In the genomic region with DNA sequence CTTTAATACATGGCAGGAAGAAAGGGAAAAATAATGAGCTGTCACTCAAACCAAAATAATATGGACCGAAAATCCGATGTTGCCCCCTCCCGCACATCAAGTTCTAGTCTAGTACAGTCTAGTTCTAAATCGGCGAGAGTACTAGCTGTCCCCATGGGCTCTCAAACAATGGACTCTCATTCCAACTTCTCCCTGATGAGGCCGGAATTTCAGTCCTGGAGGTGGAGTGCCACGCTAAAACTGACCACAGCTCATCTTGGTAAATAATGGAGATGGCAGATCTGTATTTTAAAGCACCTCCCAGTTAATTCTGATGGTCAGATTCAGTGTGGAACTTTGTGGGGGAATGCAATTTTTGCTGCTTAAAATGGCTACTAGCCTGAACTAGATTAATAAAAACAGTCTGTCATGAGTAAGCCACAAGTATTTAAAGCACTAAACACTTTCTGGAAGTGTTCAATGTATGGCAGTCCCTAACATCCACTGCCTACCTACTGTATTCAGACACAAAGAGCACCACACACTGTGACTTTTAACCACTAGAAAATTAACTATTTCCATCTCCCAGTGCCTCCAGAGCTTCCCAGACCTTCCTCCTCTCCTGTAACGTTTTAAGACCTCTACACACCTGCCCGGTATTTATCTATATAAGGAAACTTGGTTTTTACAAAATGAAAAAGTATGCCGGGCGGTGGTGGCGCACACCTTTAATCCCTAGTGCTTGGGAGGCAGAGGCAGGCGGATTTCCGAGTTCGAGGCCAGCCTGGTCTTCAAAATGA, we compare ENCODE assay signal across 9 mouse cellular contexts. TPM values are rescaled to one million over a fixed set of nuclear protein-coding genes. Genes with fewer than 3 reads are reported as not detected.
DNase-seq lines count a peak whose midpoint lies in the region; ATAC-seq and TF ChIP-seq lines count a peak whose summit lies in the region.
"Had no signal": no experiment of that assay in that cellular context is flagged by ENCODE, and none has a peak within 500 bp of the region (broad histone marks: within the 10 kb centered on the region; RNA-seq: fewer than 3 reads in every experiment).

No protein-coding gene starts in this region.

- H3K9me3 ChIP-seq in heart, embryonic 16.5 days (replicated peaks; ENCODE audit: control insufficient read depth, low read length) = no peaks in the 10 kb centered on the region
- H3K9me3 ChIP-seq in liver, embryonic 11.5 days (ENCODE audit: control insufficient read depth, low read length) = no peaks in the 10 kb centered on the region

- no peak for TF ChIP-seq POLR2A in kidney, adult 2 months (IDR thresholded peaks at IDR 0.05; ENCODE audit: low read depth, low read length)
- no peak for TF ChIP-seq POLR2A in bone marrow, adult 2 months (IDR thresholded peaks at IDR 0.05; ENCODE audit: borderline replicate concordance, control insufficient read depth, low read depth, low read length)
- TF ChIP-seq POLR2A in small intestine, adult 2 months (IDR thresholded peaks at IDR 0.05; ENCODE audit: low read depth, low read length) = no peak

- no peaks in the 10 kb centered on the region for H3K36me3 ChIP-seq in kidney, adult 2 months (ENCODE audit: control insufficient read depth, insufficient read depth, low read length)
- no peaks in the 10 kb centered on the region for H3K36me3 ChIP-seq in heart, embryonic 16.5 days (ENCODE audit: control insufficient read depth, insufficient read depth)
- no peaks in the 10 kb centered on the region for H3K36me3 ChIP-seq in liver, embryonic 11.5 days (ENCODE audit: control insufficient read depth, insufficient read depth, low read length)
- no peaks in the 10 kb centered on the region for H3K36me3 ChIP-seq in small intestine, adult 2 months (ENCODE audit: control insufficient read depth, insufficient read depth, low read length)

- TF ChIP-seq CTCF in kidney, adult 2 months (conservative IDR thresholded peaks at IDR 0.05; ENCODE audit: insufficient read depth, insufficient read length, low read depth, low read length) = no peak
- TF ChIP-seq CTCF in bone marrow, adult 2 months (IDR thresholded peaks at IDR 0.05; ENCODE audit: control insufficient read depth, insufficient read depth, low read length) = no peak
- TF ChIP-seq CTCF in small intestine, adult 2 months (IDR thresholded peaks at IDR 0.05; ENCODE audit: extremely low read depth, insufficient read length, insufficient replicate concordance, low read depth, low read length) = no peak

- WGBS in kidney, adult 2 months = 17% methylated on average over 15 of the region's 15 CpGs
- WGBS in bone marrow, adult 2 months = 33% methylated on average over 15 of the region's 15 CpGs
- WGBS in heart, embryonic 16.5 days = 43% methylated on average over 15 of the region's 15 CpGs
- 65% methylated on average over 15 of the region's 15 CpGs for WGBS in liver, embryonic 11.5 days
- 31% methylated on average over 15 of the region's 15 CpGs for WGBS in small intestine, adult 2 months

- H3K4me2 ChIP-seq in heart, embryonic 16.5 days (ENCODE audit: low read depth, low read length) = peak overlapping the region; percentile 70
- peak overlapping the region; percentile 72 for H3K4me2 ChIP-seq in liver, embryonic 11.5 days

- peak overlapping the region; percentile 99 for H3K27ac ChIP-seq in kidney, adult 2 months (ENCODE audit: insufficient read depth, low read depth, low read length)
- peak overlapping the region; percentile 100 for H3K27ac ChIP-seq in bone marrow, adult 2 months (ENCODE audit: control insufficient read depth, insufficient read depth, low read depth, low read length, poor library complexity)
- H3K27ac ChIP-seq in heart, embryonic 16.5 days (ENCODE audit: low read length) = peak overlapping the region; percentile 99
- H3K27ac ChIP-seq in liver, embryonic 11.5 days (ENCODE audit: low read depth, low read length) = peak overlapping the region; percentile 100
- H3K27ac ChIP-seq in small intestine, adult 2 months (ENCODE audit: insufficient read depth, low read depth, low read length) = peak overlapping the region; percentile 99

- H3K4me1 ChIP-seq in kidney, adult 2 months (ENCODE audit: control insufficient read depth, insufficient read depth, low read length) = peaks cover 27% of the 10 kb centered on the region
- peaks cover 3% of the 10 kb centered on the region for H3K4me1 ChIP-seq in bone marrow, adult 2 months (ENCODE audit: control insufficient read depth, insufficient read depth, low read length)
- H3K4me1 ChIP-seq in heart, embryonic 16.5 days (ENCODE audit: control insufficient read depth, insufficient read depth, low read length) = peaks cover 34% of the 10 kb centered on the region
- peaks cover 23% of the 10 kb centered on the region for H3K4me1 ChIP-seq in liver, embryonic 11.5 days (replicated peaks; ENCODE audit: control insufficient read depth, insufficient read depth, low read length)
- H3K4me1 ChIP-seq in small intestine, adult 2 months (ENCODE audit: control insufficient read depth, insufficient read depth, insufficient read length, low read length) = peaks cover 15% of the 10 kb centered on the region

- H3K9ac ChIP-seq in heart, embryonic 16.5 days (ENCODE audit: low read length) = peak overlapping the region; percentile 100
- H3K9ac ChIP-seq in liver, embryonic 11.5 days (ENCODE audit: low read depth, low read length) = peak overlapping the region; percentile 99

- H3K4me3 ChIP-seq in kidney, adult 2 months (ENCODE audit: insufficient read depth, low read depth, low read length) = peak overlapping the region; percentile 68
- peak overlapping the region; percentile 47 for H3K4me3 ChIP-seq in bone marrow, adult 2 months (replicated peaks; ENCODE audit: control insufficient read depth, low read depth, low read length)
- peak overlapping the region; percentile 66 for H3K4me3 ChIP-seq in heart, embryonic 16.5 days (ENCODE audit: low read length)
- peak overlapping the region; percentile 96 for H3K4me3 ChIP-seq in liver, embryonic 11.5 days (ENCODE audit: low read depth, low read length)
- H3K4me3 ChIP-seq in small intestine, adult 2 months (ENCODE audit: low read depth, low read length) = peak overlapping the region; percentile 79

- ATAC-seq in heart, embryonic 16.5 days (replicated peaks; ENCODE audit: extremely low read depth, insufficient read depth, low FRiP score) = no peak
- no peak for ATAC-seq in liver, embryonic 11.5 days (replicated peaks; ENCODE audit: low FRiP score)
- ATAC-seq in megakaryocyte progenitor cell, adult 5-6 weeks (replicated peaks; ENCODE audit: poor library complexity) = no peak

- no peak for DNase-seq in kidney, adult 2 months
- no peak for DNase-seq in kidney, adult 11 months
- DNase-seq in liver, embryonic 11.5 days (ENCODE audit: low spot score) = no peak
- DNase-seq in urinary bladder, postnatal 4 days (ENCODE audit: low spot score in 2 of 2) = no peak

- no peaks in the 10 kb centered on the region for H3K27me3 ChIP-seq in kidney, adult 2 months (replicated peaks; ENCODE audit: control insufficient read depth, insufficient read depth, low read length)
- no peaks in the 10 kb centered on the region for H3K27me3 ChIP-seq in heart, embryonic 16.5 days (ENCODE audit: control insufficient read depth, insufficient read depth, low read length)
- H3K27me3 ChIP-seq in liver, embryonic 11.5 days (replicated peaks; ENCODE audit: control insufficient read depth, insufficient read depth, low read length) = no peaks in the 10 kb centered on the region
- H3K27me3 ChIP-seq in small intestine, adult 2 months (ENCODE audit: control insufficient read depth, insufficient read depth, low read length) = no peaks in the 10 kb centered on the region

RNA-seq across cellular contexts. Expression of gene Bicral, which starts 2.8 kb away (rescaled TPM):
- 11.4 and 11.8 TPM in 2 replicates for polyA plus RNA-seq in kidney, adult 2 months (2012; rRNA removed)
- polyA plus RNA-seq in bone marrow, adult 2 months (2011; ENCODE audit: insufficient read depth, insufficient read length, low replicate concordance, missing spikeins) = 3.7 and 16.0 TPM in 2 replicates
- polyA plus RNA-seq in heart, embryonic 16.5 days (2015; fragmentation: Nextera tagmentation; extraction: Ambion mirVana) = 3.5 and 3.9 TPM in 2 replicates
- polyA plus RNA-seq in liver, embryonic 11.5 days (2014; fragmentation: Nextera tagmentation; extraction: Ambion mirVana) = 6.3 and 7.4 TPM in 2 replicates
- polyA plus RNA-seq in small intestine, adult 2 months (2012; rRNA removed) = 4.0 and 7.1 TPM in 2 replicates
- 20.9 and 26.1 TPM in 2 replicates for total RNA-seq in megakaryocyte progenitor cell, adult 5-6 weeks (2015)
- 16.2 and 20.3 TPM in 2 replicates for total RNA-seq in megakaryocyte progenitor cell, adult 5-6 weeks (2017)

RNA-seq across cellular contexts. Expression of gene Tbcc, which starts 35.0 kb away (rescaled TPM):
- polyA plus RNA-seq in kidney, adult 2 months (2012; rRNA removed) = 17.2 and 19.6 TPM in 2 replicates
- polyA plus RNA-seq in bone marrow, adult 2 months (2011; ENCODE audit: insufficient read depth, insufficient read length, low replicate concordance, missing spikeins) = 11.8 and 24.5 TPM in 2 replicates
- 40.3 and 42.9 TPM in 2 replicates for polyA plus RNA-seq in heart, embryonic 16.5 days (2015; fragmentation: Nextera tagmentation; extraction: Ambion mirVana)
- polyA plus RNA-seq in liver, embryonic 11.5 days (2014; fragmentation: Nextera tagmentation; extraction: Ambion mirVana) = 43.5 and 43.7 TPM in 2 replicates
- polyA plus RNA-seq in small intestine, adult 2 months (2012; rRNA removed) = 16.7 and 29.0 TPM in 2 replicates
- total RNA-seq in megakaryocyte progenitor cell, adult 5-6 weeks (2015) = 11.3 and 12.5 TPM in 2 replicates
- 12.5 and 12.8 TPM in 2 replicates for total RNA-seq in megakaryocyte progenitor cell, adult 5-6 weeks (2017)

RNA-seq across cellular contexts. Expression of gene Prph2, which starts 54.7 kb away (rescaled TPM):
- not detected in 2 replicates for polyA plus RNA-seq in kidney, adult 2 months (2012; rRNA removed)
- polyA plus RNA-seq in bone marrow, adult 2 months (2011; ENCODE audit: insufficient read depth, insufficient read length, low replicate concordance, missing spikeins) = not detected in 2 replicates
- not detected in 2 replicates for polyA plus RNA-seq in heart, embryonic 16.5 days (2015; fragmentation: Nextera tagmentation; extraction: Ambion mirVana)
- not detected in 2 replicates for polyA plus RNA-seq in liver, embryonic 11.5 days (2014; fragmentation: Nextera tagmentation; extraction: Ambion mirVana)
- not detected in 2 replicates for polyA plus RNA-seq in small intestine, adult 2 months (2012; rRNA removed)
- not detected in 2 replicates for total RNA-seq in megakaryocyte progenitor cell, adult 5-6 weeks (2015)
- total RNA-seq in megakaryocyte progenitor cell, adult 5-6 weeks (2017) = not detected in 2 replicates
- total RNA-seq: neutrophil, adult 5-6 weeks had no signal
